Mouse (Mus musculus) urinary bladder, postnatal 14 days (tissue): ENCODE measurements around the gene Tmem159.

Experiments used
- DNase-seq: peaks from one replicate; pipeline ENCODE4 v3.0.0; 2021; ENCODE audit warnings: low spot score

Tmem159 gene

DNA sequence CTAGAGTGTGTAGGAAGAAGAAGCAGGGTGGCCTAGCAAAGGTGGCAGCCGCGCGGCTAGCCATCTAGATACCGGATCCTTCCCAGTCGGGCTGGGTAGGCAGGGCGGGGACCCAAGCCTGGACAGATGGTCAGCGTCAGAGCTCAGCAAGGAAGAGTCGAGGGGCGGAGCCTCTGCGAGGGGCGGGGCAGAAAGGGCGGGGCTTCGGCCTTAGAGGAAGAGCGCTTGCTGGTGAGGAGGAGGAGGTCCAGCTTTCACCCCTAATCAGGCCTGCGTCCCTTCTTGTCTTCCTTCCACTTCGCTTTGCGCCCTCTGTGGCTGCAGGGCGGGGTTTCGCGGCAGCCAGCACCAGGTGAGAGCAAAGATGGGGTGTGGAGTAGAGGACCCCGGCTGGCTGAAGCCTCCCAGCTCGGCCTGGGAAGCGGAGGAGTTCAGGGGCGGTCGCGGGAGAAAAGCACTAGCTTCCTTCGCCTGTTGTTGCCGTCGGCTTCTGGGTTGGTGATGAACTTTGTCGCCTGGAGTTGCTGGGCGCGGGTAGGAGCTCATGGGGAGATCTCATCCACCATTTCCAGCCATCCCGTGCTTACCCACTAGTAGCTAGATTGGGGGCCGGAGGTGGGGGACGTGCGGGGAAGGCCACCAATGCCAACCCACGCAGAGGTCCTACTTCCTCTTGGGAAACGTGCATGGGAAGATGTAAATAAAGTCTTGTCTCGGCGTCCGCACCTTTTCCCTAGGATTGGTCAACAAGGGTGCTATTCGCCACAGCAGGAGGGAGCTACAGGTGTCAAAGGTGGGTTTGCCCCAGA, at the start of gene Tmem159:
Tmem159 (plus strand) TSS at position 190 of the 809 bp plus-strand sequence.
- peak; percentile 96 for DNase-seq

DNA sequence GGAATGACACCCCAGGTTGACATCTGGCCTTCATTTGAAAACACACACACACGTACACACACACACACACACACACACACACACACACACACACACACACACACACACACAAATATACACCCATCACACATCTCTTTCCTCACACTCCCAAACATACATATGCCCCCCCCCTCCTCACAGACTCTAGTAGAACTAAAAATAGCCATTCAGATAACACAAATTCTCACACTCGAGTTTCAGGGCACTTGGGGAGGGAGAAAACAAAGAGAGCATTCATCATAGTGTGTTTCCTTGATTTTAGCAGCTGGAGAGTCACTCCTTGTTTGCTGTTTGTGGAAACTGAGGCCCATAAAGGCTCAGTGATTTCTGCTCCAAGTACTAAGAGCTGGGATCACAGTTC, 48.1 kb upstream of the Tmem159 start:
- no peak for DNase-seq

DNA sequence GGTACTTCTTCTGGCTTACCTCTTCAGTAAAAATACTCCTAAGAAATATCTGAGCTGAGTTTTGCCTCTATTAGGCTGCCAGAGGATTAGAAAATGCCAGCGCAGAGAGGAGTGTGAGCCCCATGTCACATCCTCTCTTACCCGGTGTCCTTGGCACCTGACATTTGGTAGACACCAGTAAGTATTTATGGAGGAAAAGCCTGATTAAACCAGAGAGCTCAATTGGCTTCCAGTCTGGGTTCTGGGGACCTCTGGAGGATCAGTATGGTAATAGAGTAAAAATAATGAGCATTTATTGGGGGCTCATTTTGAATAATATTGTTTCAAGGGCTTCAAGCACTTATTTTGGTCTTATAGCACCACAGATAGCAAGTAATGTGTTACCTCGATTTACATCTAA, 46.7 kb upstream of the Tmem159 start:
- DNase-seq = no peak

DNA sequence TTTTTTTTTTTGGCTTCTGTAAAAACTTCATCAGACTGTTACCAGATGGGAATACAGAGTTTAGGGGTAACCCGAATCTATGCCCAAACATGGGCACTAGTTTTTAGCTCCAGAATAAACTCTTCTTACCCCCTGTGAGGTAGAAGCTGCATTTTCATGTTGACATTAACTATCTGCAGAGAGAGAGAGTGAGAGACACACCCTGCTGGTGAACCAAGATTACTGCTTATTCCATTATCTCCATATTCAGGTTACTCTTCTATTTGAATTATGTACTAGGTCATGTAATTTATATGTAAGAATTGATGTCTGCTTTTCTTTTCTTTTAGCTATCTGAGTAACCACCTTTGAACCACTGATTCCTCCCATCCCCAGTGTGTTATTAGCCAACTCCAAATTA, 38.1 kb upstream of the Tmem159 start:
- DNase-seq = no peak

DNA sequence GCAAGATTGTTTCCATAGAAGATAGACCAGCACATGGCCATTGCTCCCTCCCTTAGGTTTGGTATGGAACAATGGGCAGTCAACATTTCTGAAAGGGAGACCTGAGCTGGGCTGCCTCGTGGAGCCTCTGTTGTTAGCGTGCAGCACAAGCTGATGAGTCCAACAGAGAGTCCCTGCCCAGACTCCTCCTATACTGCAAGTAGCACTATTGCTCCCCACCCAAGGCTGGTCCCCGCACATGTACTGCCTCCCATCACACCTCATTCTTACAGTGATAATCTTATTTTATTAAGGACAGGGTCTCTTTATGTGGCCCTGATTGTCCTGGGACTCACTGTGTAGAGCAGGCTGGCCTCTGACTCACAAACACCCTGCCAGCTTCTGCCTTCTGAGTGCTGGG, 34.0 kb upstream of the Tmem159 start:
- no peak for DNase-seq

DNA sequence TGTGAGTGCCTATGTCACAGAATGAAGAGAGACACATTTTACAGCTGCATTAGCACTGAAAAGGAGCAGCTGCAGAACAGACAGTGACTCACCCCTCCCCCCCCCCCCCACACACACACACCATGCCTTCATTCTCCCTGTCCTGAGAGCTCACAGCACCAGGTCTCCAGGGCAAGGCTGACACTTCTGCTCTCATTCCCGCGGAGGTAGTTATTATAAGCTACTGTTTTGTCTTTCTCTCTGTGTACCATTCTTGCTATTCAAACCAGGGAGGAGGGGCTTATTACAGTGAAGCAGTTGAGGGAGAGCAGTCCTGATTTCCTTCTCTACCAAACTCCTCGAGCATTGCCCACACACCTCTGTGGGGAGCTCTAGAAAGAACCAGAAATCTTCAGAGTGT, 33.0 kb upstream of the Tmem159 start:
- DNase-seq = no peak

DNA sequence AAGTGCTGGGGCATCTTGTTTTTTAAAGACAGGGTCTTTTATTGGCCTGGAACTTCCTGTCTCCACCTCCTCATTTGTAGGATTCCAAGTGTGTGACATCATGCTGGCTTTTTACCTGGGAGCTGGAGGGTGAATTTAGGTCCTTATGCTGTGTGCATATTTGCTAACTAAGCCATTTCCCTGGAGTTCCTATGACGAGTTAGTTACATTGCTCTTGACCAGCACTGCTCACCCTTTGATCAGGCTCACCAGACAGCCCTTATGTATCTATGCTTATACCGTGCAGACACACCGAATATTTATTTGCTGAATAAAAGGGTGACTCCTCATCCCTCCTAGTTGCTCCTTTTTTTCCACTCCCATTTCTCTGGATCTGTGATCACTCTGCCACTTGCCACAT, 22.0 kb upstream of the Tmem159 start:
- DNase-seq = no peak

DNA sequence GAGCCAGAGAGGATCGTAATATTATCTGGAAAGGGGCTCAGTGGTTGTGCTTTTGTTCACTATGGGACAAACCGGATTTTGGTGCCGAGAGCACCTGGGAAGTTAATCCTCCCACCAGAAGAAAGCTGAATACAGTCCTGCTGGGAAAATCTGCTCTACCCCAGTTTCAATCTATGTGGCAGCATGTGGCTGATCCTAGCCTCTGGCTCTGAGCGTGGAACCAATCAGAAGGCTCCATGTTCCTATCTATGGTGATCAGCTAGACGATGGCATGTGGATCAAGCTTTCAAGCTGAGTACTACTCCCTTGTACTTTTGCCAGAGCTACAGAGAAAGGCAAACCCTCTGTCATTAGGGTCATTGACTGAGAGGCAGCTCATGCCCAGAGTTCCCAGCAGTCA, 9.1 kb upstream of the Tmem159 start:
- DNase-seq = no peak

DNA sequence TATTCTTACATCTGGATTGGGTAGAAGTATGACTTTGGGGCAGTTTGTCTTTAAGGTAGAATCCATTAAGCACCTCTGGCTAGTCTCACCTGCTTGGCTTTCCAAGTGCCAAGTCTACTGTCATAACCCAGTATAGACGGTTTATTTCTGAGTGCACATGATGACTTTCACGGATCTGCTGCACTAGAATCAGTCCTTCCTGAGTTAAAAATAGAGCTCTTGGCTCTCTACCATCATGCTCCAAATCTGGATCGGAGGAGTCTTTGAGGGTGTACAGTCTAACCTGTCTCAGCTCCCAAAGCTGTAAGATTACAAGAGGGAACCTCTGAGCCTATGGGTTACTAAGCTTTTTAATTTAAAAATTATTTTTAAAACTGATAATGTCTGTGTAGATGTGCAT, 7.9 kb upstream of the Tmem159 start:
- no peak for DNase-seq

DNA sequence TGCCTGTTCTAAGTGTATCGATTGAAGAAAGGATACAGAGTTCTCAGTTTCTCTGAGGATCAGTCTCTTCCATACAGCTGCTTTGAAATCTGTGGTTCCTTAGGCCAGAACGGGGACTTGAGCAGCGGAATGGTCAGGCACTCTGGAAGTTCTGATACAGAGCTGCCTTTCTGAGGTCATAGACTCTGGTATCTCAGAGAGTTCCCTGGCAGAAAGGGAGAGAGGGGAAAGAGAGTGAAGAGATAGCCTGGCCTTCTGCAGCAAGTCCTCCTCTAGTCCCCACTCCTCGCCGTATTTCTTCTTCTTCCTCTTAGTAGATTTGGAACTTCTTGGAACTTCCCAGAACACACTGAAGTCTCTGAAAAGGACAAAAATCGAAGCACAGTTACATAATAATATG, 7.0 kb upstream of the Tmem159 start, which contains the start of gene Dnah3:
Dnah3 (minus strand) TSS at position 101 of the 400 bp plus-strand sequence.
- DNase-seq = no peak

DNA sequence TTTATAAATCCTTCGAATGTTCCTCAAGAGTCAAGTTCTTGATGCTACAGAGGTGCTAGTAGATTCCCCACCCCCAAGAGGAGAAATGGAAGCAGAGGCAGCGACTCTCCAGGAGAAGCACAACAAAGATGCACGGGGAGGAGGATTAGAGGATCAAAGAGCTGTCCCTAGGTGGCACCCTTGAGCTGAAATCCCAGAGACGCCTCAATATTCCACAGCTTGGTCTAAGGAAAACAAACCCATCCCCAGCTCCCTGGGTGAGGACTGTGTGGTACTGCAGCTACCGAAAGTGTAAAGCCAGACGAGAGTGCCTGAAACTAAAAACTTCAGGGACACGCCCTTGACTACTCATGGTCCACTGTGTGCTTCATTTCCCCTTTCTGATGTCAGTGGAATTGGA, 4.3 kb upstream of the Tmem159 start:
- DNase-seq = peak; percentile 65

DNA sequence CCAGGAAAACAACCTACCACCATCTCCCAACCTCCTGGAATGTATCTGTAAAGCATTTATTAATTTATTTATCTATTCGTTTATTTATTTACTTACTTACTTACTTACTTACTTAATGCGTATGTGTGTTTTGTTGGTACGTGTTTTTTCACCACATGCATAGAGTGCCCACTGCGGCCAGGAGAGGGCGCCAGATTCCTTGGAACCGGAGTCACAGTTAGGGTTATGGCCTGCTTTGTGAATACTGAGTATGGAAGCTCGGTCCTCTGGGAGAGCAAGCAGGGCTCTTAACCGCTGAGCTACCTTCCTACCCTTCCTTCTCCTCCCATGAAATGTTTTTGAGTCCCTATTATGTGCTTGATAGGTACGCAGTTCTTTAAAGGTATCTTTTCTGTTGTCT, 3.8 kb upstream of the Tmem159 start:
- peak; percentile 85 for DNase-seq

DNA sequence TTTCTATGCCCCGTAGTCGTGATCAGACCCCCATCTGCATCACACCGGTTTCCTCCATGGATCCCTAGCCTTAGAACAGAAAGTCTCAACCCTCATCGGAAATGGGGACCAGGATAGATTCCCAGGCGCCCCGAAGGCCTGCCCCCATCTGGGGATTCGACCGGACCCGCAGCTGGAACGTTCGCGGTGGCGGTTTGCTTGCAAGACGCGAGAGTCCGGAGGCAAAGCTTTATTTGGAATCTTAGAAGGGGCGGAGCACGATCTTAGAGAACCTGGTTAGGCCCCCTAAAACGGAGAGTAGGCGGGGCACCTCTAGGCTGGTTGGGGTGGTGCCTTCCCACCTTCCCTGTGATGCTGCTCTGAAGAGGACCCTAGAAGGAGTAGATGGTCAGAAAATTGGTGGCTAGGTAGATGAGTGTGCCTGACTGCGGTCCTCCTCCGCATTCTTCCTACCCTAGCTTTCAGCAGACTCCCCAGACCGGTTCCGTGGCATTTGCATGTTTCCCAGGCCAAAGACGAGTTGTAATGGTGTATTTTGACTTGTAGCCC, 940 bp downstream of the Tmem159 start:
- peak; percentile 80 for DNase-seq

DNA sequence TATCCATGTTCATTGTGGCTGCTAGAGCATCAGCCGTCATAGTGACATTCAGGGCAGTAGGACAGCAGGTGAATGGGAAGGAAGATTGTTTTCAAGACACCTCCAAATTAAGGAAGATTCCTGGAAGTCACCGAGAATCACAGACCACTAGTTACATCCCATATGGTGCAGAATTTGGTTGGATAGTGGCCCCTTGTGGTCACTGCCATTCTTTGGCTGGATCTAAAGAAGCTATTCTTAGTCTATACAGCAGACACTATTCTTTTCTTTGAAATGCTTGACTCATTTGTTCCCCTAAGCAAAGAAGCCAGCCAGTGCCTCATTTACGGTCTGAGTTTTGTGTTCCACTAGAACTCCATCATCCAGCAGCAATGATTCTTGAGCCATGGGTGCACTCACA, 2.8 kb downstream of the Tmem159 start:
- DNase-seq = no peak

DNA sequence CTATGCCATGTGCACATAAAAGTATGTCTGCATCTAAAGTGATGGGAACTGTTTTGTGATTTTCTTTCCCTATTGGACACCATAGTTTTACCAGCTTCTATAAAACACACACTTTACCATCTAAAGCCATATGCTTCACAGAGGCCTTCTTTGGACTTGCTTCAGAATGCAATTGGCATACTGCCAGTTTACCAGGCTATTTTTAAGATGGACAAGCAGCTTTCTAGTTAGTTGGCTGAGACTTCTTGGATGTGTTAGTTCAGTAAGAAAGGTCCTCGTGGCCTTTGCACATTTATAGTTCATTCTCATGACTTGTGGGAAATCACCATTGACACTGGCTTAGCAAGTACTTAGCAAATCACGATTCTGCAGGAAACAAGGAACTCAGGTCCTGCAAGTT, 4.2 kb downstream of the Tmem159 start:
- no peak for DNase-seq

DNA sequence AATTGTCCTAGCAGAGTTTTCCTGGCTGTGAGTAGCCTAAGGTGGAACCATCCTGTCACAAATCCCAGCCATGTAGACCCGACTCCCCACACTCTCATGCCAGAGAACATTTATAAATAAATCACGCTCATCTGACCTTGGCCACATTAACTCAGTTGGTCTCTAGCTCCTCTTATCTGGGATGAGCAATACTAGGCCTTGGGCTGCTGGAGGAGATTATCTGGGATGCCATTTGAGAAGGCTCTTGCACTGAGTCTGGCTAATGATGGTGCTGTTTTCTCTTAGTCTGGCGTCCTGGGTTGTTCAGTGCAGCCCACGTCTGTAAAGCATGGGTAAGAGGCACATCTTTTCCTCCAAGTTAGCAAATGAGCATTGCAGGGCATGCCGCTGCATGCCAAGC, 7.5 kb downstream of the Tmem159 start:
- no peak for DNase-seq

DNA sequence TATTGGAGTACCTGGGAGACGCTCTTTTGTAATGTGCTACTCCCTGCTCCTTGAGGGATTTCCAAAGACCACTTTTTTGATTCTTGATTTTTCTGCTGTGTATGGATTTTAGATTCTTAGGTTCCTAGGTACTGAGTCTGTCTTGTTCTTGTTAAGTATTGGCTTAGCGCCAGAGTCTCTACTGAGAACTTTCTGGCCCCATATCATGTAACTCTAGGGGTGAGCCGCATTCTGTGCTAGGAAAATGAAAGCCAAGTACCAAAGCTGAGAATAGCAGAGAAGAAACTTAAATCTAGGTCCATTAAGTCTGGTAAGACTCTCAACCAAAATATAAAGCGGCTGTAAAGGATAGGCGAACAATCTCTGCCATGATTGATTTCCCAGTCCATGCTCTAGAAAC, 14.8 kb downstream of the Tmem159 start:
- DNase-seq = no peak

DNA sequence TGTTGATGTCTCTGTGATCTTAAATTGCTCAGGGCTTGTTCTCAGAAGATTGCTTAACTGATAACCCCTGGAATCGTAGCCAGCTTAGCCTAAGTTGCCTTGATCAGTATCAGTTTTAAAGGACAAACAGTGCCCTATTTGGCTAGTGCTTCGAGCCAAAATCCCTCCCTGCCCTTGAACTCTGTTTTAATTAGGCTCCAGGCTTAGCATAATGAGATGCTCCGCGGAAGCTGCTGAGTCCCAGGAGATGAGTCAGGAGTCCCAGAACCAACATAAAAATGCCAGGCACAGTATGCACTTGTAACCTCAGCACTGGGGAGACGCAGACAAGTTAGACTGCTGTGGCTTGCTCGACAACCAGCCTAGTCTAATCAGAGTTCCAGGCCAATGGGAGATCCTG, 15.4 kb downstream of the Tmem159 start:
- peak; percentile 16 for DNase-seq

DNA sequence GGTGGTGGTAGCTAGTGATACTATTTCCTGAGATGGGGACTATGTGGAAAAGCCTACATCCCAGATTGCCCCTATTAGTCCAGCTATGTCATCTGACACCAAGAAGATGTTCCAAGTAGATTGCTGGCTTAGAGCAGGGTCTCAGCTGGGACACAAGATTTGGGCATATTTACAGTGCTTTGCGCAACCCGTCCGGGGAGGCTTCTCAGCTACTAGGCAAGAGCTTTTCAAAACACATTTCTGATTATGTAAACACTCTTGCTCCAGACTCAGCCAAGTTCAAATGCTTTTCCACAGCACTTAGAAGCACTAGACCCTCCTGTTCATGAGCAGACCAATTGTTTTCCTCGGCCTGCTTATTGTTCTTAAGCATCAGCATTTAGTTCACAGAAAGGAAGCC, 21.6 kb downstream of the Tmem159 start:
- DNase-seq = peak; percentile 22

DNA sequence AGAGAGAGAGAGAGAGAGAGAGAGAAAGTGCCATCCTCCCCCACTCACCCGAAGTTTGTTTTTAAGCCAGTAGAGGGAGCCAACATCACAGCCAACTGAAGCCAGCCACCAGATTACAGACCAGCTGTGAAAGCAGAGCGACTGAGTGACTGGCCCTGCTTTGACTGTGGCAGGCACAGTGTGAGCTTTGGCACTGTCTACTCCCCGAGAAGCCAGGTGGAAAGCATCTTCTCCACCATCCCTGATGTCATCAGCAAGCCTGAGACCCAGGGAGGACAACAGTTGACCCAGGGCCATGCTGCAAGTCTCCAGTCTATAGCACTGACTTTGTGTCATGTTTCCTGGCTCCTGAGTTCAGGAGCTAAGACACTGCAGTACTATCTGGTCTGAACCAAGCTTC, 22.7 kb downstream of the Tmem159 start:
- peak; percentile 65 for DNase-seq

DNA sequence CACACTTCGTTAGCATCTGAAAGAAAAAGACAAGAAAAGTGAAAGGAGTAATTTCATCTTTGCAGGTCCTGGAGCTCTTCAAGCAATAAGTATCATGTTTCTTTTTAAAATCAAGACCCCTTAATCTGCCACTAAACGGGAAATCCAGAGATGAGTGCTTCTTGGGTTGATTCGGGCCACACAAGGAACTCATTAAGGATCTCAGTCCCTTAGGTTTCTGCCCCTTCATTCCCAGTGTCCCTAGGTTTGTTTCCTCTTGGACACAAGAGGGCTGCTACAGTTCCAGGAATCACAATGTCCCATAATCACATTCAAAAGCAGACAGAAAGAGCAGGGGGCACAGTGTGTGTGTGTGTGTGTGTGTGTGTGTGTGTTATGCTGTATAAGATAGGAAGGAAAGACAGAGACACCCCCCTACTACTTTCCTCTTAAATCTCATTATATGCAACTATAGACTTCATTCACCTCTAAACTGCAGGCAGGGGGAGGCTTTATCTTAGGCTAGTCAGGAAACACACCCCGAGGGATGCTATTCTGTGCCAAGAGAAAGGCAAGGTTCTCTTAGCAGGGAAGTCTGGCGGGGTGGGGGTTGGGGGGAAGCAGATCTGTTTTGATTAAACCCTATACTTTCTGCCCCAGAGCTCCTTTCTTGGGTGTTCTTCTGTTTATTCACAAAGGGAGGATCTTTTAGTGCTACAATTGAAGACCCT, 25.0 kb downstream of the Tmem159 start:
- no peak for DNase-seq

DNA sequence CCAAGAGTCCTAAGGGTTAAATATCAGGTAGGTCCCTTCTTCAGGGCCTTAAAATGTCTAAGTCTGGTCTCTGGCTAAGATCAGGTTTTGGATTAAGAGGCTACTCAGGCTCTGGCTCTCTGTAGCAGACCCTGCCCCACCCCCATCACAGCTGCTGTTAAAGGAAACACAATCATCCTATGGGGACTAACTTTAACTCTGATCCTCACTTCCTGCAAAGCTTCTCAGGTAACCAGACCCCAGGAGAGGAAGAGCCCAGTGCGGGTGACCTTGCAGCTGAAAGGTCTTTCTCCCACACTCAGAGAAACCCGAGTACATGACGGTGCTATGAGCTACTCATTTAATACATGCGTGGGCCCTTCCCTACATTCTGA, 25.5 kb downstream of the Tmem159 start:
- DNase-seq = no peak

DNA sequence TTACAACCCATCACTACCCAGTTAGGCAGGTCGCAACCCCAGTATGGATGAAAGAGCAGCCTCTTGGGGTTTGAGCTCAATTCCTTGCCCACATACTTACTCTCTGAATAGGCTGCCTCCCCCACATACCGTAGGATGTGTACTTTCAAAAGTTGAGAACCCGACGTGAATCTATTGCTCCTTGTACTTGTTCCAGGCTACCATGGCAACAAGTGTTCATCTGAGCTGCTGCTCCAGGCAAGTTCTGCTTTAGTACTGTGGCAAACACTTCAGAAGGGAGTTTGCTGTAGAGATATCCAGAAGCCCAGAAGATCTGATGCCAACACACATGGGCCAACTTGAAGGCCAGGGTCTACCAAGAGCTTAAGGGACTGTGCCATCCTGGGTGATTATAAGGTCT, 26.8 kb downstream of the Tmem159 start:
- no peak for DNase-seq
